Mouse (Mus musculus): ENCODE measurements at regions not wholly inside any gene's neighbourhood (a gene's known extent, or its start where the extent isn't known, plus 50 kb on each side); places are given as distances from the start of the nearest gene placed in this dataset.

GRCm38 (mm10) chr3:78077822-78078221 lies 1208.5 kb downstream of the Rapgef2 start:
- no peak overlapping the region for H3K4me3 ChIP-seq (ENCODE audit: low read depth, low read length)
- no peak overlapping the region for H3K9ac ChIP-seq (ENCODE audit: low read length)
- no peak for DNase-seq (ENCODE audit: low spot score)
- ATAC-seq, result no peak
- no peak overlapping the region for H3K4me2 ChIP-seq (ENCODE audit: low read length)
- H3K4me1 ChIP-seq (ENCODE audit: control insufficient read depth, insufficient read depth, low read length), result no peaks in the 10 kb centered on the region
- H3K27me3 ChIP-seq (replicated peaks; ENCODE audit: control insufficient read depth, insufficient read depth, low read length), result no peaks in the 10 kb centered on the region
- H3K27ac ChIP-seq (ENCODE audit: low read depth, low read length), result no peak overlapping the region
- H3K9me3 ChIP-seq (replicated peaks; ENCODE audit: control insufficient read depth, low read length), result no peaks in the 10 kb centered on the region
- H3K36me3 ChIP-seq (ENCODE audit: control insufficient read depth, insufficient read depth, low read length), result no peaks in the 10 kb centered on the region
- WGBS, result 93% methylated on average over 2 of the region's 2 CpGs

GRCm38 (mm10) chr3:78077275-78077674 lies 1209.0 kb downstream of the Rapgef2 start:
- DNase-seq (ENCODE audit: low spot score), result no peak
- no peak for ATAC-seq
- H3K27me3 ChIP-seq (replicated peaks; ENCODE audit: control insufficient read depth, insufficient read depth, low read length), result no peaks in the 10 kb centered on the region
- no peaks in the 10 kb centered on the region for H3K36me3 ChIP-seq (ENCODE audit: control insufficient read depth, insufficient read depth, low read length)
- no peak overlapping the region for H3K9ac ChIP-seq (ENCODE audit: low read length)
- H3K4me2 ChIP-seq (ENCODE audit: low read length), result no peak overlapping the region
- H3K4me3 ChIP-seq (ENCODE audit: low read depth, low read length), result no peak overlapping the region
- H3K27ac ChIP-seq (ENCODE audit: low read depth, low read length), result no peak overlapping the region
- H3K4me1 ChIP-seq (ENCODE audit: control insufficient read depth, insufficient read depth, low read length), result no peaks in the 10 kb centered on the region
- WGBS, result 61% methylated on average over 1 of the region's 1 CpGs
- H3K9me3 ChIP-seq (replicated peaks; ENCODE audit: control insufficient read depth, low read length), result no peaks in the 10 kb centered on the region

GRCm38 (mm10) chr3:78073040-78073439 lies 1213.3 kb downstream of the Rapgef2 start:
- Histone ChIP-seq H3K36me3 (ENCODE audit: control insufficient read depth, insufficient read depth, low read length) (no peaks in the 10 kb centered on the region), H3K4me1 (ENCODE audit: control insufficient read depth, insufficient read depth, low read length) (no peaks in the 10 kb centered on the region), H3K4me3 (ENCODE audit: low read depth, low read length) (no peak overlapping the region), H3K27ac (ENCODE audit: low read depth, low read length) (no peak overlapping the region), H3K4me2 (ENCODE audit: low read length) (no peak overlapping the region), H3K9me3 (replicated peaks; ENCODE audit: control insufficient read depth, low read length) (no peaks in the 10 kb centered on the region), H3K27me3 (replicated peaks; ENCODE audit: control insufficient read depth, insufficient read depth, low read length) (no peaks in the 10 kb centered on the region), H3K9ac (ENCODE audit: low read length) (no peak overlapping the region)
- 44% methylated on average over 1 of the region's 1 CpGs for WGBS
- ATAC-seq (no peak), DNase-seq (ENCODE audit: low spot score) (peak; percentile 10)

GRCm38 (mm10) chr3:78067113-78067639 lies 1219.1 kb downstream of the Rapgef2 start:
- Histone ChIP-seq H3K4me1 (ENCODE audit: control insufficient read depth, insufficient read depth, low read length) (no peaks in the 10 kb centered on the region), H3K27me3 (replicated peaks; ENCODE audit: control insufficient read depth, insufficient read depth, low read length) (no peaks in the 10 kb centered on the region), H3K4me3 (ENCODE audit: low read depth, low read length) (no peak overlapping the region), H3K9me3 (replicated peaks; ENCODE audit: control insufficient read depth, low read length) (no peaks in the 10 kb centered on the region), H3K36me3 (ENCODE audit: control insufficient read depth, insufficient read depth, low read length) (no peaks in the 10 kb centered on the region), H3K9ac (ENCODE audit: low read length) (no peak overlapping the region), H3K4me2 (ENCODE audit: low read length) (no peak overlapping the region), H3K27ac (ENCODE audit: low read depth, low read length) (no peak overlapping the region)
- ATAC-seq, result no peak
- peak; percentile 5 for DNase-seq (ENCODE audit: low spot score)
- WGBS, result 70% methylated on average over 3 of the region's 3 CpGs

GRCm38 (mm10) chr3:78066336-78066735 lies 1220.0 kb downstream of the Rapgef2 start:
- Histone ChIP-seq H3K27me3 (replicated peaks; ENCODE audit: control insufficient read depth, insufficient read depth, low read length) (no peaks in the 10 kb centered on the region), H3K36me3 (ENCODE audit: control insufficient read depth, insufficient read depth, low read length) (no peaks in the 10 kb centered on the region), H3K9me3 (replicated peaks; ENCODE audit: control insufficient read depth, low read length) (no peaks in the 10 kb centered on the region), H3K9ac (ENCODE audit: low read length) (no peak overlapping the region), H3K4me3 (ENCODE audit: low read depth, low read length) (no peak overlapping the region), H3K27ac (ENCODE audit: low read depth, low read length) (no peak overlapping the region), H3K4me1 (ENCODE audit: control insufficient read depth, insufficient read depth, low read length) (no peaks in the 10 kb centered on the region), H3K4me2 (ENCODE audit: low read length) (no peak overlapping the region)
- 91% methylated on average over 4 of the region's 4 CpGs for WGBS
- ATAC-seq, result no peak
- no peak for DNase-seq (ENCODE audit: low spot score)

DNA sequence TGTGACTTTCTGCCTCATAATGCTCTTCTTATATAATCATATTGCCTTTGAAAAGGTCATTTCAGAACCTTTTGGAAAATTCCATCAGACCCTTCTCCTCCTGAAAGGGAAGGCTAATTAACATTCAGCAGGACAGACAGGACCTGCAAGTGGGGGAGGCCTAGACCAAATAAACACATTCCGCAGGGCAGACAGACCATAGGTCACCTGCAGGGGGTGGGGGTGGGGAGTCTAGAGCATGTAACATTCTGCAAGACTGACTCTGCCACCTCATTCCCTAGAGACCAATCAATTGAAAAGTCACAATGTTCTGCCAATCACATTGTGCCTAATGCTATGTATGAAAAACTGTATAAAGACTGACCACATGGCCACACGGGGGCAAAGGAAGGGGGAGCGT lies 1223.8 kb downstream of the Rapgef2 start:
- no peak overlapping the region for H3K27ac ChIP-seq (ENCODE audit: low read depth, low read length)
- DNase-seq (ENCODE audit: low spot score), result no peak
- no peaks in the 10 kb centered on the region for H3K4me1 ChIP-seq (ENCODE audit: control insufficient read depth, insufficient read depth, low read length)
- no peak overlapping the region for H3K4me2 ChIP-seq (ENCODE audit: low read length)
- H3K9me3 ChIP-seq (replicated peaks; ENCODE audit: control insufficient read depth, low read length), result no peaks in the 10 kb centered on the region
- no peaks in the 10 kb centered on the region for H3K36me3 ChIP-seq (ENCODE audit: control insufficient read depth, insufficient read depth, low read length)
- H3K9ac ChIP-seq (ENCODE audit: low read length), result no peak overlapping the region
- ATAC-seq, result no peak
- H3K4me3 ChIP-seq (ENCODE audit: low read depth, low read length), result no peak overlapping the region
- WGBS, result 72% methylated on average over 3 of the region's 3 CpGs
- H3K27me3 ChIP-seq (replicated peaks; ENCODE audit: control insufficient read depth, insufficient read depth, low read length), result no peaks in the 10 kb centered on the region

DNA sequence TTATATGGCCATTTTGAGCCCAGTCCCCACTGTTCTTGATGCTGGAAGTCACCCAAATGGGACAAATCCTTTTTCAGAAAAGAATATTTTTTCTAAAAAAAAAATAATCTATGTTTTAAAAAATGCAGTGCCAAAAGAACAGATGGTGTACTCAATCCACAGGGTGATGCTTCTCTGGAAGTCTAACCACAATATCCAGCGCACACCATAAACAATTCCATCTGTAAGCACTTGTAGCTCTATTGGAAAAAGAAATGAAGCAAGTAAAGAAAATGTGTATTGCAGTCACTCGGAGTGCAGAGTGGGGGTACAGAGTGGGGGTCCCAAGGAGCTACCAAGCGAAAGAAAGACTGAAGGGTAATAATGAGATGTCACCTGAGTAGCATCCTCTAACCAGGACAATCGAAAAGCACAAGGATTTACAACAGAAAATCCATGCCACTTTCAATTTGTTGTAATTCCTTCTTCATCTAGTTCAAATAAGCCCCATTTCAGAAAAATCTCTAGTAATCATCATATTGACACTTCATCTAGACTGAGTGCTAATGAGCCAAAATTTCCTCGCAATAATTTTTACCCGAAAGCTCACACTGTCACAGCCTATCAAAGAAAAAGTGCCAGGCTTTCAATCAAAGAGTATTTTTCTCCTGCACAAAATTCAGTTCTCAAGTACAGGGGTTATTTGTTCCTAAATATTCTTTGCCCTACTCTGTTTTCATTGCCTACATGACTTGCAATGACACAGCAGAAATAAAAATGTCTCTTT lies 1226.3 kb downstream of the Rapgef2 start:
- H3K4me2 ChIP-seq (ENCODE audit: low read length), result no peak overlapping the region
- no peaks in the 10 kb centered on the region for H3K36me3 ChIP-seq (ENCODE audit: control insufficient read depth, insufficient read depth, low read length)
- no peaks in the 10 kb centered on the region for H3K9me3 ChIP-seq (replicated peaks; ENCODE audit: control insufficient read depth, low read length)
- peak; percentile 57; the same call in 1 of the 2 replicates for ATAC-seq
- no peaks in the 10 kb centered on the region for H3K4me1 ChIP-seq (ENCODE audit: control insufficient read depth, insufficient read depth, low read length)
- H3K4me3 ChIP-seq (ENCODE audit: low read depth, low read length), result no peak overlapping the region
- H3K27me3 ChIP-seq (replicated peaks; ENCODE audit: control insufficient read depth, insufficient read depth, low read length), result no peaks in the 10 kb centered on the region
- no peak overlapping the region for H3K9ac ChIP-seq (ENCODE audit: low read length)
- WGBS, result 80% methylated on average over 6 of the region's 6 CpGs
- no peak overlapping the region for H3K27ac ChIP-seq (ENCODE audit: low read depth, low read length)
- peak; percentile 60 for DNase-seq (ENCODE audit: low spot score)

Data from forebrain, embryonic 14.5 days (tissue).